Mouse (Mus musculus): ENCODE results near the gene Slc28a3.

The Slc28a3 gene

GRCm38 (mm10) chr13:58523011-58523760 is 87.5 kb downstream of the Slc28a3 start:
- DNase-seq (ENCODE audit: low spot score), result no peak

GRCm38 (mm10) chr13:58521331-58522030 is 89.2 kb downstream of the Slc28a3 start:
- no peak for DNase-seq (ENCODE audit: low spot score)

DNA sequence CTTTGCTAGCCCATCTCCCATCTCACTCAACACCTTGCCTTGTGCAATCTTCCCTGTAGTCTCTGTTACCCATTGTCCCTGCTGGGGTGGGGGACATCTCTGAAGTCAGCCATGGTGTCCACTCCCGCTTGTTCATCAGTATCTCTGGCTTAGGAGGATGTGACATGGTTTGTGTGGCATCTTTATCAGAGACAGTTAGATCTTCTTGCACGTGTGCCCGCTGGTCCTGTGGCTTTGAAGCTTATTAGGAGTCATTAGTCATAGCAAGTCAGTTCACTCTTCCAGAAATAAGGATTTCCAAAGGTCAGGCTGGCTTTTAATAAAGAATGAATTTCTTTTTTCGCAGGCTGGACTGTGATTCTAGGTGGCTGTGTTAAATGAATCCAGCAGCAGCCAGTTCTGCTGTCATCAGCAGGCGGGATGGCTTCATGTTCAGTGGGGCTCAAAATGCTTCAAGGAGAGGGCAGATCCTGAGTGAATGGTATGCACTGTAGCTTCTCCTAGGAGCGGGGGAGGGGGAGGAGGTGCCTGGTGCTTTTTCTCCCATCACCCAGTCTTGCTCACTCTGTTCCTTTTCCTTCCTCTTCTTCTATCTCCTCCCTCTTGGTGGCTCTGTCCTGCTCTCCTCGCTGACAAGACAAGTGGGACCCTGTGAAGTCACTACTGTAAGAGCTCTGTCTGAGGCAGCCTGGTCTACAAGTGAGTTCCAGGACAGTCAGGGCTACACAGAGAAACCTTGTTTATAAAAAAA is 89.9 kb downstream of the Slc28a3 start:
- DNase-seq (ENCODE audit: low spot score), result no peak

- DNase-seq (ENCODE audit: low spot score), result no peak
Observed at GRCm38 (mm10) chr13:58520028-58520427, 90.6 kb downstream of the Slc28a3 start.

DNA sequence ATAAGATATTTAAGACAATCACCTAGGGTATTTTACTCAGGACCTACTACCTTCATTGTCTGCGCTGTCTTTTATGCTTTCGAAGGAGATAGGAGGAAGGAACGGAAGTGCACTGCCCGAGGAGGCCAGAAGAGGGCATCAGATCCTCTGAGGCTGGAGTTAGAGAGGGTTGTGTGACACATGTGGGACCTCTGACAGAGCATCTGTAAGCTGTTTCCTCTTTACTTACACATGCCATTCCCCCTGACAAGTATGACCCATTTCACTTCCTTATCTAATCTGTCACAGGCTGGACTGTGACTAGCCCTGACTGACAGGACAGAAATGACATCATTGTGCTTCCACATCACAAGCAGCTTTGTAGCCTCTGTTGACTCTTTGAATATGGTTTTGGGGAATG is 94.4 kb downstream of the Slc28a3 start:
- DNase-seq (ENCODE audit: low spot score), result no peak

DNA sequence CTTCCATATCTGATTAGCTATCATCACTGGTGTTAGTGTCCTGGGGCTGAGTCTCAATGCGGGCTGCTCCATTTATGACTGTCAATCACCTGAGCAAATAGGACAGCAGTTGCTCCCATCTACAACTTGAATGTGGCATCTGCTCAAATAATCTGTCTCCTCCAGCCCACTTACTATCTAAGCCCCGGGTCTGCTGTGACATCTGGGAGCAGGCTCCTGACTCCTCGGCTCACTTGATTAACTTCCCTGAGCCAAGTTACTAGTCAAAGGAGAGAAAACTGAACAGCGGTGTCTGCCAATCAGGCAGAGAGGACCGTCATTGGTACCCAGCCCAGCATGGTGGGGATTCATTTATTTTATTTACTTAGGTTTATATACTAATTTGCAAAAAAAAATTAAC is 95.0 kb downstream of the Slc28a3 start:
- DNase-seq (ENCODE audit: low spot score), result no peak

DNA sequence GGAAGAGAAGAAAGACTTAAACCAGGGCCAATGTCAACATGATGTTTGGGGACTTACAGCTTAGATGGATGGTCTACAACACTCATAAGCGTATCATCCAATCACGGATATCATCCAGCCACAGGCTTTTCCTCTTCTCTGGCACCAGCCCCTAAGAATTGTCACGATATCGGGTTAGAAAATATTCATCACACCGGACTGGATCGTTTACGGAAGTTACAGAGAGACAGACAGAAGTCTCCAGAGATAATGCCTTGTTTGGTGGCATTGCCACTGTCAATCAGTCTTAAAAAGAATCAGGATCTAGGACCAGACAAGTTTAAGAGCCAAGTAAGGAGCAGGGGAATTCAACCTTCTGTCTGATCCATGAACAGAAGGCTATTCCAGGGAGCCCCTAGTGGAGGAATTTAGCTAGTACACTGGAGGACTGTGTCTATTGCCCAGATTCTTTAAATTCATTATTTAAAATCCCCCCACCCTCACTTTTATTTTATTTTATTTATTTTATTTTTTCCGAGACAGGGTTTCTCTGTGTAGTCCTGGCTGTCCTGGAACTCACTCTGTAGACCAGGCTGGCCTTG is 96.4 kb downstream of the Slc28a3 start:
- DNase-seq (ENCODE audit: low spot score), result no peak

DNA sequence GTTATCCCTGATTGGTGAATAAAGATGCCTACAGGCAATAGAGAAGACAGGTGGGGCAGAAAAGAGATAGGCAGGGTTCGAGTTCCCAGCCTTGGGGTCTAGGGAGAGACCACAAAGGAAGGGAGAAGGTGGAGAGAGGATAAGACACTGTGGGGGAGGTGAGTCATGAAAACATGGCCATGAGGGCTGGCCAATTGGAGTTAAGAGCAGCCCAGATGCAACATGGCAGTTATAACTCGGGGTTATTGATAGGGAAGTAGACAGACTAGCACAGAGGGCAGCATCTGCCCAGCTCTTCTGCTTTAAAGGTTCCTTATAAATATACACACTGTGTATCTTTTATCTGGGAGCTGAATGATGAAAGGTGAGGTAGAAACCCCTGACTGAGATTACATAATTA is 98.8 kb downstream of the Slc28a3 start:
- DNase-seq (ENCODE audit: low spot score), result no peak

GRCm38 (mm10) chr13:58511248-58511647 is 99.4 kb downstream of the Slc28a3 start:
- no peak for DNase-seq (ENCODE audit: low spot score)

- DNase-seq (ENCODE audit: low spot score), result no peak
Observed at GRCm38 (mm10) chr13:58509241-58509640, 101.4 kb downstream of the Slc28a3 start.

GRCm38 (mm10) chr13:58503610-58504009 is 107.1 kb downstream of the Slc28a3 start:
- DNase-seq (ENCODE audit: low spot score), result no peak

DNA sequence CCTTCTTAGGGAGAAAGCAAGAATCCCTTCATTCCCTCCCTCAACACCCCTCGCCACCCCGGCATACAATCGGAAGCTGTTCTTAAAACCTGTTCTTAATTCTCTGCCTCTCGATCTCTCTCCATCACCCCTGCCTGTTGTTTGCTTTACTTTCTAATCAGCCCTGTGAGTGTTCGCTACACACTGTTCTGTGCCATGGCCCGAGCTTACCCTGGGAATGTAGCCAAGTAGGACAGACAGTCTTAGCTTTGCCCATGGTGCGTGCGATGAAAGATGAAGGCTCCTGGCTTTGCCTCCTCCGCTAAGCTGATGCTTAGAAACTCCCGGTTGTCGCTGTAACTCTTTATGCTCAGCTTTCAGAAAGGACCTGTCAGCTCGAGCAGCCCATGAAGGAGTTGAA is 112.9 kb downstream of the Slc28a3 start:
- no peak for DNase-seq (ENCODE audit: low spot score)

All from urinary bladder, postnatal 25 days (tissue).